Mouse (Mus musculus) heart, postnatal 0 days (tissue): ENCODE measurements around the gene Mmachc.

Source experiments
- CTCF ChIP-seq: IDR thresholded peaks from 2 replicates; pipeline ENCODE4 v1.5.1; 2016; ENCODE audit warnings: antibody characterized with exemption, control low read depth, low read depth
- EP300 ChIP-seq: IDR thresholded peaks from 2 replicates; pipeline ENCODE4 v1.6.1; 2016; ENCODE audit warnings: antibody characterized with exemption, low read depth

- peak; percentile 76 for TF ChIP-seq CTCF
- TF ChIP-seq EP300 = no peak
These were observed 11.2 kb upstream of the Mmachc start for GRCm38 (mm10) chr4:116719396-116719795.
